Mouse (Mus musculus) MEL (cell line): ENCODE measurements around the gene Mthfsl.
"Not testable (repeated sequence)": the region's sequence is repeated elsewhere in the genome, so short reads cannot be mapped to it uniquely, and the experiment has no call there.

Experiments used
- CHD2 ChIP-seq: IDR thresholded peaks from 2 replicates; pipeline ENCODE4 v1.6.1; 2011; ENCODE audit warnings: low read length, improper control_type of control experiment
- CTCF ChIP-seq, 3 experiments: IDR thresholded peaks in 2 of 3; conservative IDR thresholded peaks in 1 of 3; 2 replicates each; pipeline ENCODE4 v1.5.1; 2011 to 2012; ENCODE audit warnings: low read length in 3 of 3, low read depth in 2 of 3, mild to moderate bottlenecking in 2 of 3, improper control_type of control experiment in 1 of 3, inconsistent platforms in 1 of 3, mixed read lengths in 1 of 3, moderate library complexity in 1 of 3; ENCODE audit not compliant: control insufficient read depth in 1 of 3, insufficient read depth in 1 of 3, poor library complexity in 1 of 3, severe bottlenecking in 1 of 3
- GATA1 ChIP-seq: IDR thresholded peaks from 2 replicates; pipeline ENCODE4 v1.6.1; 2011; ENCODE audit warnings: low read depth, low read length, improper control_type of control experiment
- MAZ ChIP-seq: IDR thresholded peaks from 2 replicates; pipeline ENCODE4 v1.6.1; 2012; ENCODE audit warnings: low read depth, mild to moderate bottlenecking, inconsistent platforms, low read length, improper control_type of control experiment
- POLR2A ChIP-seq, 2 experiments: IDR thresholded peaks; 2 replicates each; pipeline ENCODE4 v1.6.1; 2011 to 2012; ENCODE audit warnings: low read length in 2 of 2, mild to moderate bottlenecking in 2 of 2, control low read depth in 1 of 2, improper control_type of control experiment in 1 of 2, low read depth in 1 of 2, moderate library complexity in 1 of 2; ENCODE audit not compliant: control insufficient read depth in 1 of 2, insufficient read depth in 1 of 2, poor library complexity in 1 of 2
- SIN3A ChIP-seq: IDR thresholded peaks from 2 replicates; pipeline ENCODE4 v1.6.1; 2012; ENCODE audit warnings: low read length, improper control_type of control experiment, inconsistent platforms

GRCm38 (mm10) chr9:88721628-88722027 is 1.5 kb upstream of the Mthfsl start:
- not testable (repeated sequence) for TF ChIP-seq CTCF (IDR thresholded peaks at IDR 0.05 in 2 of 3, conservative IDR thresholded peaks at IDR 0.05 in 1 of 3; ENCODE audit: control insufficient read depth in 1 of 3, insufficient read depth in 1 of 3, low read depth in 2 of 3, low read length in 3 of 3, poor library complexity in 1 of 3, severe bottlenecking in 1 of 3); POLR2A (IDR thresholded peaks at IDR 0.05; ENCODE audit: control insufficient read depth in 1 of 2, insufficient read depth in 1 of 2, low read depth in 1 of 2, low read length in 2 of 2, poor library complexity in 1 of 2); GATA1; SIN3A; CHD2; MAZ
